Mouse (Mus musculus): ENCODE measurements around the gene Gm9195.

DNA sequence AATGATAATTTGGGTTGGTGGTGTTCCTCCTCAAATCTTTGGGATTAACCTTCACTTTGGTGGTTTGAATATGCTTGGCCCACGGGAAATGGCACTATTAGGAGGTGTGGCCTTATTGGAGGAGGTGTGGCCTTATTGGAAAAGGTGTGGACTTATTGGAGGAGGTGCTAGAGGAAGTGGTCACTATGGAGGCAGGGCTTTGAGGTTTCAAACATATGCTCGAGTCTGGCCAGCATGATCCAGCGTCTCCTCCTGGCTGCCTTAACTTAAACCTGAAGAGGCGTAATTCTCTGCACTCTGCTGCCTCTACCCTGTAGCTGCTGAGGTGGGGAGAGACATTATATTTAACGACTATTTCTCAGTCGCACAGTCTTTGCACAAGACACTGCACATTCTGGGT, 11.6 kb upstream of the Gm9195 start:
- TF ChIP-seq CTCF (IDR thresholded peaks at IDR 0.05; ENCODE audit: extremely low read depth, insufficient read depth, insufficient read length, insufficient replicate concordance) (no peak), POLR2A (IDR thresholded peaks at IDR 0.05; ENCODE audit: low read depth, low read length) (no peak)
